ENCODE assay signal across 7 mouse cellular contexts in the genomic region with DNA sequence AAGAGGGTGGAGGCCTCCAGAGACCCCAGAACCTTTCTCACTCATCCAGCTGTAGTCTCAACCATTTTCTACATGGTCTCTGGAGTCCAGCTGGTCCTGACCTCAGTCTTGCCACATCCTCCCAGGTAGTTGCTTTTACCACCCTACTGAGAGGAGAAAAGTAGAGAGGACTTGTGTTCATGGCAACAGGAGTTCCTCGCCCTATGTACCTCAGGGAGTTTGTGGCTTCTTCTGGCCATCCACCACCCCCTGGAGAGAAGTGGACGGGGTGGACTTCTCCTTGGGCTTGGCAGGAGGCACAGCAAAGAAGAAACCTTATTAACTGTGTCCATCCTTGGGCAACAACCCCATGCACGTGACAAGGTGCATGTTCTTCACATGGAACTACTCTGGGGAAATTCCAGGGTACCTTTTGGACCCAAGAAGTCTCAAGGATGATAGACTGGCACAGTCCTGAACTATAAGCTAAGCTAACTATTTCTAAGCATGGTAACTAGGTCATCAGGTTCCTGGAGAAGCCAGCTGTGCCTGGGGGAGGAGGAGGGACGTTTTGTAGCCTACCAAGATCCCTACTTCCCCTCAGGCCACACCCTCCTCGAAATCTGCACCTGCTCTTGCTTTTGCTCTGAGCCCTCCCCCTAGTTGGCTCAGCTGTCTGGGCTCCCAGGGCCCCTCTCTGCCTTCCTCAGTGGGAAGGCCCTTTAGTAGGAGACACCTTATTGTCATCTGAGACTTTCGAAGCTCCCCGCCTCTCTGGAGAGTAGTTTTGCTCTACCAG. TPM values are rescaled to one million over a fixed set of nuclear protein-coding genes. Genes with fewer than 3 reads are reported as not detected.
DNase-seq lines count a peak whose midpoint lies in the region; ATAC-seq and TF ChIP-seq lines count a peak whose summit lies in the region.

No protein-coding gene starts in this region.

- H3K27ac ChIP-seq in liver, adult 2 months (replicated peaks; ENCODE audit: insufficient read depth, low read depth, low read length): peak overlapping the region; percentile 66
- no peak overlapping the region for H3K27ac ChIP-seq in forebrain, embryonic 13.5 days

- no peak for TF ChIP-seq CTCF in liver, adult 2 months (IDR thresholded peaks at IDR 0.05; ENCODE audit: low read depth, low read length)

- peaks cover 100% of the 10 kb centered on the region for H3K4me1 ChIP-seq in erythroblast, embryonic 14.5 days (ENCODE audit: control insufficient read depth)
- peaks cover 52% of the 10 kb centered on the region for H3K4me1 ChIP-seq in liver, adult 2 months (ENCODE audit: control insufficient read depth, insufficient read depth, low read length)
- peaks cover 48% of the 10 kb centered on the region for H3K4me1 ChIP-seq in forebrain, embryonic 13.5 days

- peak overlapping the region; percentile 57 for H3K4me3 ChIP-seq in erythroblast, embryonic 14.5 days (replicated peaks)
- no peak overlapping the region for H3K4me3 ChIP-seq in liver, adult 2 months (ENCODE audit: insufficient read depth, low read depth, low read length)
- H3K4me3 ChIP-seq in forebrain, embryonic 13.5 days: no peak overlapping the region

- no peaks in the 10 kb centered on the region for H3K9me3 ChIP-seq in erythroblast, embryonic 14.5 days (ENCODE audit: control insufficient read depth, low read length)
- H3K9me3 ChIP-seq in forebrain, embryonic 13.5 days (replicated peaks): no peaks in the 10 kb centered on the region

- no peak for TF ChIP-seq POLR2A in liver, adult 2 months (IDR thresholded peaks at IDR 0.05; ENCODE audit: extremely low read depth, insufficient read depth, low read length)

- H3K36me3 ChIP-seq in erythroblast, embryonic 14.5 days (ENCODE audit: control insufficient read depth): peaks cover 96% of the 10 kb centered on the region
- H3K36me3 ChIP-seq in liver, adult 2 months (ENCODE audit: control insufficient read depth, insufficient read depth, low read length): no peaks in the 10 kb centered on the region
- peaks cover 21% of the 10 kb centered on the region for H3K36me3 ChIP-seq in forebrain, embryonic 13.5 days (ENCODE audit: poor library complexity, severe bottlenecking)

- ATAC-seq in forebrain, embryonic 13.5 days: no peak

- H3K4me2 ChIP-seq in forebrain, embryonic 13.5 days: no peak overlapping the region

- H3K79me2 ChIP-seq in liver, adult 2 months (ENCODE audit: control insufficient read depth, insufficient read depth, low read length): peaks cover 60% of the 10 kb centered on the region

- no peak overlapping the region; the same call in none of the 2 replicates for H3K9ac ChIP-seq in liver, adult 2 months (ENCODE audit: low read depth, low read length)
- no peak overlapping the region for H3K9ac ChIP-seq in forebrain, embryonic 13.5 days

- H3K27me3 ChIP-seq in erythroblast, embryonic 14.5 days (ENCODE audit: control insufficient read depth): no peaks in the 10 kb centered on the region
- H3K27me3 ChIP-seq in liver, adult 2 months (ENCODE audit: control insufficient read depth, insufficient read depth, low read length): no peaks in the 10 kb centered on the region
- H3K27me3 ChIP-seq in forebrain, embryonic 13.5 days: no peaks in the 10 kb centered on the region

- peak; percentile 42 for DNase-seq in retina, postnatal 1 day
- DNase-seq in retina, embryonic 14.5 days (ENCODE audit: low spot score): no peak
- no peak for DNase-seq in liver, adult 2 months (ENCODE audit: extremely low read depth, low read depth, low spot score)
- DNase-seq in thymus, postnatal 4 days: peak; percentile 83
- DNase-seq in testis, postnatal 14 days (ENCODE audit: low spot score): no peak

- WGBS in liver, adult 2 months: 73% methylated on average over 7 of the region's 7 CpGs
- WGBS in forebrain, embryonic 13.5 days: 69% methylated on average over 7 of the region's 7 CpGs

RNA-seq across cellular contexts. Expression of gene Bcl2l1, which starts 15.5 kb away (rescaled TPM):
- polyA plus RNA-seq in erythroblast, embryonic 14.5 days (2012): 212 and 213 TPM in 2 replicates
- 14.9 and 16.1 TPM in 2 replicates for total RNA-seq in liver, adult 2 months (2014; rRNA removed)
- 30.4 and 33.8 TPM in 2 replicates for polyA plus RNA-seq in liver, adult 2 months (2012; rRNA removed)
- polyA plus RNA-seq in forebrain, embryonic 13.5 days (2015; fragmentation: Nextera tagmentation; extraction: Ambion mirVana): 155 and 164 TPM in 2 replicates

RNA-seq across cellular contexts. Expression of gene Tpx2, which starts 31.7 kb away (rescaled TPM):
- polyA plus RNA-seq in erythroblast, embryonic 14.5 days (2012): 4.9 and 5.7 TPM in 2 replicates
- total RNA-seq in liver, adult 2 months (2014; rRNA removed): 0.18 and 1.1 TPM in 2 replicates
- polyA plus RNA-seq in liver, adult 2 months (2012; rRNA removed): 0.04 TPM in 1 of 2 replicates, not detected in the other
- 102 and 103 TPM in 2 replicates for polyA plus RNA-seq in forebrain, embryonic 13.5 days (2015; fragmentation: Nextera tagmentation; extraction: Ambion mirVana)

Comparison
In these comparisons a context has a peak if more than half of its experiments do, and no peak if none do; other contexts are left out.
1. DNase-seq: peak in retina, postnatal 1 day (single experiment) and thymus, postnatal 4 days (single experiment); none in retina, embryonic 14.5 days (single experiment), liver, adult 2 months (single experiment) and testis, postnatal 14 days (single experiment).
2. RNA of gene Tpx2, which starts 31.7 kb away (polyA plus RNA-seq): 102 to 103 TPM in forebrain, embryonic 13.5 days; 4.9 to 5.7 TPM in erythroblast, embryonic 14.5 days and 0.04 TPM in liver, adult 2 months; every median in the first group is over 10 times any median in the second.